Mouse (Mus musculus) forebrain, embryonic 11.5 days (tissue): ENCODE data around the gene Vps37b. TPM values are rescaled to one million over a fixed set of nuclear protein-coding genes. Genes with fewer than 3 reads are reported as not detected.
A peak's percentile ranks its signal among the peaks of the same experiment; 100 is the strongest.

ENCODE experiments used
- ATAC-seq: fragments of 200-750 bp; cut with Nextera tagmentation; replicated peaks from 2 replicates; pipeline ENCODE4 v1.8.0; 2017; ENCODE audit warnings: moderate TSS enrichment; ENCODE audit not compliant: low FRiP score
- DNase-seq: peaks from one replicate; pipeline ENCODE4 v3.0.0-alpha.2; 2017; ENCODE audit warnings: low spot score
- H3K27ac ChIP-seq: fragments of 300-500 bp; sonication (generic); 2 replicates; pipeline ENCODE4 v1.5.1; 2014; ENCODE audit warnings: low read depth, low read length
- H3K27me3 ChIP-seq: fragments of 300-500 bp; sonication (generic); 2 replicates; pipeline ENCODE4 v1.6.1; 2014; ENCODE audit warnings: mild to moderate bottlenecking, low read length, mixed read lengths; ENCODE audit not compliant: control insufficient read depth, insufficient read depth
- H3K36me3 ChIP-seq: fragments of 300-500 bp; sonication (generic); 2 replicates; pipeline ENCODE4 v1.6.1; 2014; ENCODE audit warnings: mild to moderate bottlenecking, low read length, moderate library complexity, mixed read lengths; ENCODE audit not compliant: control insufficient read depth, insufficient read depth
- H3K4me1 ChIP-seq: fragments of 300-500 bp; sonication (generic); replicated peaks from 2 replicates; pipeline ENCODE4 v1.6.1; 2014; ENCODE audit warnings: low read length, mixed read lengths; ENCODE audit not compliant: control insufficient read depth, insufficient read depth
- H3K4me2 ChIP-seq: fragments of 300-500 bp; sonication (generic); 2 replicates; pipeline ENCODE4 v1.6.1; 2014; ENCODE audit warnings: low read depth, mild to moderate bottlenecking, low read length, moderate library complexity, mixed read lengths; ENCODE audit not compliant: severe bottlenecking
- H3K4me3 ChIP-seq: fragments of 300-500 bp; sonication (generic); 2 replicates; pipeline ENCODE4 v1.5.1; 2014; ENCODE audit warnings: low read depth, low read length
- H3K9ac ChIP-seq: fragments of 300-500 bp; sonication (generic); 2 replicates; pipeline ENCODE4 v1.6.1; 2014; ENCODE audit warnings: low read length
- H3K9me3 ChIP-seq: fragments of 300-500 bp; sonication (generic); 2 replicates; pipeline ENCODE4 v1.6.1; 2016; ENCODE audit warnings: low read length, mixed read lengths; ENCODE audit not compliant: control insufficient read depth
- WGBS: fragments of 180-500 bp; shearing (Covaris S2); extraction: QIAGEN DNeasy Blood & Tissue Kit; methylation state at CpG from one replicate; pipeline ENCODE4 v1.1.7; 2014; 5-methylcytosine and 5-hydroxymethylcytosine counted together
- polyA plus RNA-seq: library from polyadenylated mRNA; unstranded; fragments of >200 nt; fragmentation: Nextera tagmentation; extraction: Ambion mirVana; gene quantifications from 2 replicates; pipeline ENCODE4 v1.2.1, GENCODE M21; 2014

The Vps37b gene
- 60.2 and 61.4 TPM in 2 replicates for polyA plus RNA-seq

DNA sequence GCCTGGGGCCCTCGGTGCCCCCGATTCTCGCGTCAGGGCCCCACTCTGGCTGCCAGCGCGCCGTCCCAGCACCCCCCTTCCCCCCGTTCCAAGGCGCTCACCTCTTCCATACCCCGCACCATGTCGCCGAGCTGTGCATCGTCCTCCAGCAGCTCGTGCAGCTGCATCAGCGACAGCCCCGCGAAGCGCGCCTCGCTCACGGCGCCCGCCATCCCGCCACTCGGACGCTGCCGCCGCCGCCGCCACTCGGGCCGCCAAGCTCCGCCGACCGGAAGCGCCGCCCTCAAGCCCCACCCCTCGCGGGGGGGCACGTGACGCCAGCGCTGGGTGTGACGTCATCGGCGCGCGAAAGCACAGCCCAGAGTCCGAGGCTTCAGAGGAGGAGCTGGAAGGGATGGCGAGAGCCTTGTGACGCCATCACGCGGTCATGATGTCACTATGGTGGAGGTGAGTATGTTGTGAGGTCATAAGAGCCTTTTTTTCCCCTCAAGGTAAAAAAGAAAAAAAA, at the start of gene Vps37b:
TSS of gene Vps37b (minus strand) at position 270 of the 508 bp plus-strand sequence.
- under 1% methylated on average over 52 of the region's 52 CpGs for WGBS
- Histone ChIP-seq H3K4me3 (peak within 1 kb of the TSS; percentile 92), H3K27me3 (no peaks in the 10 kb centered on the region), H3K9ac (peak within 1 kb of the TSS; percentile 96), H3K4me2 (peak within 1 kb of the TSS; percentile 84), H3K36me3 (no peaks in the 10 kb centered on the region), H3K27ac (peak within 1 kb of the TSS; percentile 78), H3K4me1 (peaks cover 24% of the 10 kb centered on the region), H3K9me3 (no peaks in the 10 kb centered on the region)
- DNase-seq (peak; percentile 96), ATAC-seq (peak; percentile 79)

DNA sequence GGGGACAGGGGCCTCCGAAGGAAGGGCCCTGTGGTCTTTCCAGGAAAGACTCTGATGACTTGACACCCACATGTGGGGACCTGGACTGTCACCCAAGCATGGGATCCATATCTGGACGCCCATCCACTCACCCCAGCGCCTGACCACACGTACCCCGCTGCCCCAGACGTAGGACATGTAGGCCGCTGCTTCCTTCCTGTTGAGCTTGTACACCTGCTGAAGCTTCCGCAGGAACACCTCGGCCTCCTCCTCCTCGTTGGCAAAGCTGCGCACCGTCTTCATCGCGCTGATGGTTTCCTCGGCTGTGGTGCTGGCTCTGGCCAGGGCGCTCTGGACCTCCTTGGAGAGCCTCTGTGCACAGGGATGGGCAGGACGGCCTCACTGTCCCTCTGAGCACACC, 47.8 kb upstream of the Vps37b start:
- Histone ChIP-seq H3K9ac (no peak overlapping the region), H3K36me3 (no peaks in the 10 kb centered on the region), H3K4me3 (no peak overlapping the region), H3K4me2 (no peak overlapping the region), H3K27ac (no peak overlapping the region), H3K4me1 (no peaks in the 10 kb centered on the region), H3K27me3 (no peaks in the 10 kb centered on the region), H3K9me3 (no peaks in the 10 kb centered on the region)
- DNase-seq = no peak
- 93% methylated on average over 17 of the region's 17 CpGs for WGBS
- no peak for ATAC-seq

DNA sequence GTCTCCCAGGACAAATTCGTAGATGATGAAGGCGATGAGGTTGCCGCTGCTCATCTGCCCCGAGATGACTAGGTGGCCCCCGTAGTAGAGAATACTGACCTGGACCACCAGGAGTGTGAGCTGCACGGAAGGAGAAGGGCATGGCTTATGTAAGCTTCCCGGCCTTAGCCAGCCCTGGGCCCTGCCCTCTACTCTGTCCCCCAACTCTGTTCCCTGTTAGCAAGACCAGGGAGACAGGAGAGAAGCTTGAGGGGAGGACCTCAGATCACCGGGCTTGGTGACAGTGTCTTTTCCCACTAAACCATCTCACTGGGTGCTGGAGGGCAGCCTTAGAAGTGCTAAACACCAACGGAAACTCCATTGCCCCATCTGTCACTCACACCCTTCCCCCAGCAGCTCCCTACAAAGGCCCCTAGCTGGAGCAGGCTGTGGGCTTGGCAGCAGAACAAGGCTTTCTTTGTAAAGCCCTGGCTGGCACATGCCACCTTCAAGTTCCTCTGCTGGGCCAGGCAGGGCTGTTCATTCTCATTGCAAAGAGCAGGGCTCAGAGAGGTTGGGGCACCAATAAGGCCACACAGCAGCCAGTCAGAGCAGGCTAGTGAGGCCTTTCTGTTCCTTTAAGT, 46.8 kb upstream of the Vps37b start:
- WGBS = 70% methylated on average over 9 of the region's 9 CpGs
- peak; percentile 52 for DNase-seq
- H3K4me3 ChIP-seq = no peak overlapping the region

DNA sequence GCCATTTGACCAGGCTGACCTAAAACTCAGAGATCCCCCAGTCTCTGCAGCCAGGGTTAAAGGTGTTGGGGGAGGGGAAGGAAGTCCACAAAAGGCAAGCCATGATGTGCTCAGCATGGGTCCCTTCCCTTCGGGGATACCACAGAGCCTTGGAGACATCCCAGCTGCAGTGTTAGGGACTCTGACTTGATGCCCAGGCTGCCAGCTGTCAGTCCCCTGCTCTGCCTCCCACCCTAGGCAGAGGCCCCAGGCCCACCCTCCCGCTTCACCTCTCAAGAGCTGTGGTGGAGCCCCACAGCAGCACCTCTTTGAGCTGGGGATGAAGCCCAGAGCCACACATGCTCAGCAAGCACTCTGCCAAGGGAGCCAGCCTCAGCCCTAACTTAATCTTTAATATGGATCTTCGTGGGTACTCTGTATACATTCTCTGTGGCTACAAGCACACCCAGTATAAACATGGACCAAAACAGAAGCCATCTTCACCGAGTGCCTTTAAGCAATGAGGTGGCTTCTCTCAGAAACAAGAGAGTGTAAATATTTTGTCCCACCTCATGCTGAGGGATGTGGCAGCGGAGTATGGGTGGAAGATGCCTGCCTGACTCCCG, 45.9 kb upstream of the Vps37b start:
- 59% methylated on average over 6 of the region's 6 CpGs for WGBS
- H3K4me3 ChIP-seq = no peak overlapping the region
- H3K4me2 ChIP-seq = no peak overlapping the region
- ATAC-seq (no peak), DNase-seq (peak; percentile 45)
- H3K27me3 ChIP-seq = no peaks in the 10 kb centered on the region
- no peaks in the 10 kb centered on the region for H3K36me3 ChIP-seq
- H3K4me1 ChIP-seq = no peaks in the 10 kb centered on the region
- H3K9me3 ChIP-seq = no peaks in the 10 kb centered on the region
- no peak overlapping the region for H3K9ac ChIP-seq
- no peak overlapping the region for H3K27ac ChIP-seq

More for the DNA sequence above, 46.8 kb upstream of the Vps37b start:
- Histone ChIP-seq H3K27me3 (no peaks in the 10 kb centered on the region), H3K4me1 (no peaks in the 10 kb centered on the region), H3K27ac (0 out of 2 replicates have a peak overlapping the region, but pooled peaks have one; percentile 46), H3K4me2 (no peak overlapping the region), H3K36me3 (no peaks in the 10 kb centered on the region), H3K9me3 (no peaks in the 10 kb centered on the region), H3K9ac (peak overlapping the region; percentile 12; the same call in 1 of the 2 replicates)
- no peak; the same call in 1 of the 2 replicates for ATAC-seq

DNA sequence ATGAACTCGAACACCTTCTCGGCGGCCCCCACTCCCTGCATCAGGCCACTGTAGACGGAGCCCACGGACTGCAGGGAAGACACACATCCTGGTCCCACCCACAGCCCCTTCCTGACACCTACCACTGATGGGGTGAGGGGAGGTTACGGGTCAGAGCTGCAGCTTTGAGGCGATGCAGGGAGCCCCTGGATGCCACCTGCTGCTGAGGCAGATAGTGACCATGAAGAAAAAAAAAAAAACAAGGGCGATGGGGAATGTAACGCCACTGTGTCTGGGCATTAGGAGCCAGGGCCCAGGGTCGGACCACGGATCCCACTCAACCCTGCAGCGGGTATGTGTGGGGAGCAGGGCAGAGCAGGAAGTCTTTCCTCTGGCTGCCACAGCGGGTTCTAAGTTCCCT, 45.2 kb upstream of the Vps37b start:
- Histone ChIP-seq H3K4me1 (no peaks in the 10 kb centered on the region), H3K27ac (no peak overlapping the region), H3K9me3 (no peaks in the 10 kb centered on the region), H3K9ac (no peak overlapping the region), H3K27me3 (no peaks in the 10 kb centered on the region), H3K36me3 (no peaks in the 10 kb centered on the region), H3K4me3 (no peak overlapping the region), H3K4me2 (no peak overlapping the region)
- ATAC-seq = no peak
- DNase-seq = no peak
- WGBS = 87% methylated on average over 13 of the region's 13 CpGs

DNA sequence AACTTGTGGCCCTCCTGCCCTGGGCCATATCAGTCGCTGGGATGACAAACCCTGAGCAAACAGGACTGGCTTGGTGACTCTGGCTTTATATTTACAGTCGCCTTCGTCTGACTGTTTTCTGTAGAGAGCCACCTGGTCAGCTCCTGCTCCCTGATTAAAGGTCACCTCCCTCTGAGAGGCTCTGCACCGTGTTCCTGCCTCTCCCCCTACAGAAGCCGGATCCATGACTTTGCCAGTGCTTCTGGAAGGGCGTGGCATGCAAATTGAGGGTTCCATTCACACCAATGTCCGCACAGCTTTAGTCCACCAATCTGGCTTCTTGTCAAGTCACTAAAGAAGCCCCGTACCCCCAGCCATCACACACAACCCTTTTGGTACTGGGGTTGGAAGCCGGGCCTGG, 44.5 kb upstream of the Vps37b start:
- WGBS = 58% methylated on average over 9 of the region's 9 CpGs
- ATAC-seq = no peak
- Histone ChIP-seq H3K9ac (no peak overlapping the region), H3K36me3 (no peaks in the 10 kb centered on the region), H3K27ac (no peak overlapping the region), H3K9me3 (no peaks in the 10 kb centered on the region), H3K27me3 (no peaks in the 10 kb centered on the region), H3K4me3 (no peak overlapping the region), H3K4me1 (no peaks in the 10 kb centered on the region), H3K4me2 (no peak overlapping the region)
- DNase-seq = peak; percentile 48

GRCm38 (mm10) chr5:124075716-124076115, 43.6 kb upstream of the Vps37b start:
- H3K27me3 ChIP-seq = no peaks in the 10 kb centered on the region
- ATAC-seq = no peak

DNA sequence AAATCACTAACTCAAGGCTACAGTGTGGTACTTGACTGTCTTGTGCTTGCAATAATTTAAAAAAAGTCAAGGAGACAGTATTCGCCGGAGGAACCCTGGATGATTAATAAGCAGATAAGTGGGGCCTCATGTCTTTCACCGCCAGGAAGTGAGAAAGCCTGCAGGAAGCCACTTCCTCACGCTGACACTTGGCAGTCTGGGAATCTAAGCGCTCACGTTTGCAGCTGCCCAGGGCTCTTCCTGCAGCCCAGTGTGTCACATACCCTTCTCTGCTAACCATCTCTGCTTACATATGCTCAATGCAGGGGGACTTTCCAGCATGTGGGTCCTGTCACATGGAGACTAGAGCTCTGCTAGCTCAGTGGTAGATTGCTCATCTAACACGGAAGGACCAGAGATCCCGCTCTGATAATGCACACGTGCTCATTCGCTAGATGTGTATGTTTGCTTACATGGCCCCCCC, 42.8 kb upstream of the Vps37b start:
- H3K4me2 ChIP-seq = no peak overlapping the region
- WGBS = 75% methylated on average over 10 of the region's 10 CpGs
- H3K27me3 ChIP-seq = no peaks in the 10 kb centered on the region
- H3K9me3 ChIP-seq = no peaks in the 10 kb centered on the region
- H3K36me3 ChIP-seq = no peaks in the 10 kb centered on the region
- no peak overlapping the region for H3K4me3 ChIP-seq
- H3K9ac ChIP-seq = no peak overlapping the region
- no peak for DNase-seq
- H3K4me1 ChIP-seq = no peaks in the 10 kb centered on the region
- no peak for ATAC-seq
- H3K27ac ChIP-seq = no peak overlapping the region

More at GRCm38 (mm10) chr5:124075716-124076115, 43.6 kb upstream of the Vps37b start:
- Histone ChIP-seq H3K36me3 (no peaks in the 10 kb centered on the region), H3K4me3 (no peak overlapping the region), H3K9ac (no peak overlapping the region), H3K4me2 (no peak overlapping the region), H3K27ac (no peak overlapping the region), H3K9me3 (no peaks in the 10 kb centered on the region), H3K4me1 (no peaks in the 10 kb centered on the region)
- WGBS = 76% methylated on average over 9 of the region's 9 CpGs
- no peak for DNase-seq
